Mouse (Mus musculus) lung, postnatal 0 days (tissue): ENCODE measurements around the gene Dclre1a.

Experiments
- CTCF ChIP-seq: IDR thresholded peaks from 2 replicates; pipeline ENCODE4 v1.5.1; 2016; ENCODE audit warnings: antibody characterized with exemption, mild to moderate bottlenecking
- EP300 ChIP-seq: IDR thresholded peaks from 2 replicates; pipeline ENCODE4 v1.6.1; 2016; ENCODE audit warnings: antibody characterized with exemption, mild to moderate bottlenecking, control low read depth

GRCm38 (mm10) chr19:56570781-56571180 lies 22.8 kb upstream of the Dclre1a start:
- TF ChIP-seq EP300 = peak; percentile 87
- no peak for TF ChIP-seq CTCF
